Mouse (Mus musculus) A20 (cell line): ENCODE results near the gene Sub1.

Source experiments
- DNase-seq: peaks from one replicate; pipeline ENCODE4 v3.0.0-alpha.2; 2011; ENCODE audit warnings: low read depth, low spot score

The Sub1 gene

DNA sequence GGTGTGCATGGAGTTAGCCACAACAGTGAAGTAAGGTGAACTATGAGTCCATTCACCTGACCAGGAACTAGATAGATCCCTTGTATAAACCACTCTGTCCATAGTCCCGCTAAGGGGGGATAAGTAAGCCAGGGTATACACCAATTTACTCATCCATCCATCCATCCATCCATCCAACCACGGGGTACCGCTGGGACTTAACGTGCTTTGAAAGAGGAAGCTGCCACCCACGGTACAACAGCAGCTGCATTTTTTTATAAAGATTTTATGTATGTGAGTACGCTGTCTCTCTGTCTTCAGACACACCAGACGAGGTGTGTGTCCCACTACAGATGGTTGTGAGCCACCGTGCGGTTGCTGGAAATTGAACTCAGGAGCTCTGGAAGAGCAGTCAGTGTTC is 27.9 kb downstream of the Sub1 start:
- no peak for DNase-seq

- DNase-seq: peak; percentile 56
Observed at GRCm38 (mm10) chr15:11966367-11966766, 30.4 kb downstream of the Sub1 start.

DNA sequence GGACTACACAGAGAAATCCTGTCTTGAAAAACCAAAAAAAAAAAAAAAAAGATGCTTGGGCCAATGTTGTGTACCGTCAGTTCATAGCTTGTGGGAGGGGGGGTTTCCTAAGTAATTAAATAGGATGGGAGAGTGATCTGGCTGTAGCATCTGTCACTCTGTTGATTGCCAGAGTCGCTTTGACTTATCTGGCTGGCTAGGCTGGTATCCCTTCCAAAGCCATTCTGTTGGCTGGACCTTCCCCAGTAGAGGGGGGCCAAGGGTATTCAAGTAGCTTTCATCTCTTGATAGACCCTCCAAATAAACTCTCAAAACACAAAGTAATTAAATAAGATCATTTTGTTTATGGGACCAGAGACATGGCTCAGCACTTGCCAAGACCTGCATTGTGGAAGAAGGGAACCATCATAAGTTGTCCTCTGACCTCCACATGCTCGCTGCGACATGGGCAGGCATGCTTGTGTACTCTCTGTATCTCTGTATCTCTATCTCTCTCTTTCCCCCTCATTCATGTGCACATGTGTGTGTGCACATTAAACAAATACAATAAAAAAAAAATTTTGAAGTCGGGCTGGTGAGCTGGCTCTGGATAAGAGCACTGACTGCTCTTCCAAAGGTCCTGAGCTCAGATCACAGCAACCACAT is 31.5 kb downstream of the Sub1 start:
- no peak for DNase-seq

GRCm38 (mm10) chr15:11963791-11964525 is 32.8 kb downstream of the Sub1 start:
- DNase-seq: no peak

- DNase-seq: no peak
Observed at GRCm38 (mm10) chr15:11959716-11960115, 37.1 kb downstream of the Sub1 start.

DNA sequence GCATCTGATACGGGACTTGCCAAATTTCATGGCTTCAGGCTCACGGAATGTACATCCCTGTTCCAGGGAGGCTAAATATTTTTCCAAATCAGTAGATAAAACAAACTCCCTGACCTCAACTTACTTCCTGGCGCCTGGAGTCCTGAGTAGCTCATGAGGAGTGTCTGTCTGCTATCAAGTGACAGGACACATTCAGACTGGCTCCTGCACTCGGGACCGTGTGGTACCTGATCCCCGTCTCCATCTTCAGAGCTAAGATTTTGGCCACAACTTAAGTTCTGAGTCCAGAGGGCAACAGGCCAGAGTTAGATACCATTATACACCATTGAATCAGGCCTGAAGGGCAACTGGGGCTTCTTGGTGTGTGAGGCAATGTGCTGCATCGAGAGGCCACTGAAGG is 40.7 kb downstream of the Sub1 start:
- no peak for DNase-seq

DNA sequence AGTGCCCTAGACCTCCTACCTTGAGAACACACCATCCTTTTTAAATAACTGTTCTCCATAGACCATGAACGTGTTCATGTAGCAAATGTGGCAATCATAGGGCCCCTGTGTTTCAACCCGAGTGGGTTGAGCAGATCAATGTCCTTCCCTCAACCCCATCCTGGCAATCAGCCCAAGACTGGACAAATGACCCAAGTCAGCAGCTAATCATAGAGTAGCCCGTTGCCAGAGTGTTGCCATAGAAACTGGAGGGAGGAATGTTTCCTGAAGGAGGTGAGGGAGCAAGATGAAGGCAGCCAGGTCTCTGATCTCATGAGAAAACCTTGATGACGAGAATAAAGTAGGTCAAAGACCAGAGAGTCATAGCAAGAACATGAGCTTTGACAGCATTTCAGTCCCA is 42.6 kb downstream of the Sub1 start:
- no peak for DNase-seq

DNA sequence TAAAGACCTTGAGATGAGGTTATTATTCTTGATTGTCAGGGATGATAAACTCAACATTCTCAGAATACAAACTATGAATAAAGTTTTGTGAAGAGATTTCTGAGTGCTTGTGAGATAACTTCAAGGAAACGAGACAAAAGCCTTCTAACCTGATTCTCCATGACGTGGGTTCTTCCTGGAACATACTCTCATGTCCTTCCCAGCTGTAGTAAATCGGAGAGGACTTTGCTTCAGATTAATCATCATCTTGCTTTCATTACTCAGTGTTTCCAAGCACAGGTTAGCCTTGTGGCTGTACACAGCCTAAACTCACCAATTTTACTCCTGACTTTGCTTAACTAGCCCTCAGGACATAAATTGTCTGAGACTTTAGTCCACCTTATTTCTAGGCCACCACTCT is 44.6 kb downstream of the Sub1 start:
- DNase-seq: no peak

DNA sequence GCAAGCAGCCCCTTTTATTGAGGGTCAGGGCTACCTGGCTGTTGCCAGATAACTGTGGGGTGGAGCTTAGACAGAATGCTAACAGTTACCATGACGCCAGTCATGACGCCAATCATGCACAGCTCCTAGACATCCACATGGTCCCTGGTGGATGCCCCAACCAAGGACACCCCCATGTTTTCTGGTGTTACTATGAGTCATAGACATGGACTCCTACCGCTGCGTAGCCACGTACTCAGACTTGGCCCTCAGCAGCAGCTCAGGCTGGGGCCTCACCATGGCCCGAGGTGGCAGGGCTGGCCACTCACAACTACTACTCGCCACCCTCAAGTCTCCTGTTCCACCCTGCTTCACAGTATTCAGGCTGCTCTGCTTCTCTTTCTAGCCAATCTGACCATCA is 45.6 kb downstream of the Sub1 start:
- no peak for DNase-seq

GRCm38 (mm10) chr15:11950144-11950543 is 46.6 kb downstream of the Sub1 start:
- DNase-seq: no peak

- DNase-seq: no peak
Observed at GRCm38 (mm10) chr15:11949490-11949889, 47.3 kb downstream of the Sub1 start.

- no peak for DNase-seq
Observed at GRCm38 (mm10) chr15:11940855-11941254, 55.9 kb downstream of the Sub1 start.
